Mouse (Mus musculus): ENCODE results near the gene Tnrc6c. TPM values are rescaled to one million over a fixed set of nuclear protein-coding genes. Genes with fewer than 3 reads are reported as not detected.

The Tnrc6c gene
- total and polyA plus RNA-seq, 3 experiments, result 17.1 to 24.6 (median 21.1) TPM

GRCm38 (mm10) chr11:117638386-117638785, 15.7 kb upstream of the Tnrc6c start:
- DNase-seq, result no peak

DNA sequence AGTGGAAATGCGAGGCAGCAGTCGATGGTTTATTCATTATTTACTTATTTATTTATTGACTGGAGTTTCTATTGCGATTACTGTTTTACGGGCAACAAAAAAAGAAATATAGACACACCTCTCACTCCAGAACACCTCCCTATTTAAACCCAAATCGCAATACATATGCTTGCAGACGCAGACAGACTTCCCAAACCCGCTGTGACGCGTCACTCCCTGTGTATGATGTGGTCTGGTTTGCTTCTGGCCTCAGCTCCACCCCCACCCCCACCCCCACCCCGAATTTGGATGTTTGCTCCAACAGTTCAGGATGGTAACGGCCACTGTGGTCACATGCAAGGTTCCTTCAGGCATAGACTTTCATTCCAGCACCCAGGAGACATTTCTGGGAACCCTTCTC, 15.3 kb upstream of the Tnrc6c start:
- no peak for DNase-seq

DNA sequence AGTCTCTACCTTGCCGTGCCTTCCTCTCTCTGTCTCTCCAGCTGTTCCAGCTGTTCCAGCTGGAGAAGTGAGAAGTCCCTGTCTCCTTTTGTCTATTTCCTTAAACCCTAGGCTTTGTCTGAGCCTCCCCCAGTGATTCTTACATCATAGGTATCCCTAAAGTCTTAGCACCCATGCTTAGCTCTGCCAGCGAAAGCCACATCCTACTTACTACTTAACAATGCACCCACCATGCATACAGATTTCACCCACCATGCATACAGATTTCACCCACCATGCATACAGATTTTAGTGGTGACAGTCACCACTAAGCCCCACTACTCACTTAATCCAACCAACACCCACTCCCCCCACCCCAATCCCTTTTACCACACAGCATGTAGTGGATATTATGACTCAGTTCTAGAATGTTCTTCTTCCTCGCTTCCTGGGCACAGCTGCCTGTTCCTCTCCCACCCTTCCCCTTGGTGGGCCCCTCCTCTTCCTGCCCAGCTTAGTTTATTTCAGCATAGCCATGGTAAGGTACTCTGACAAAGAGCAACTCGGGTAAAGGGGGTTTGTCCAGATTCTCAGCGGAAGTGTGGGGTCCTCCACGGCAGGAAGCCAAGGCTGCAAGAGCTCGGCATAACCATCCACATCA, 14.6 kb upstream of the Tnrc6c start:
- no peak for DNase-seq

GRCm38 (mm10) chr11:117642181-117642580, 11.9 kb upstream of the Tnrc6c start:
- DNase-seq, result no peak

DNA sequence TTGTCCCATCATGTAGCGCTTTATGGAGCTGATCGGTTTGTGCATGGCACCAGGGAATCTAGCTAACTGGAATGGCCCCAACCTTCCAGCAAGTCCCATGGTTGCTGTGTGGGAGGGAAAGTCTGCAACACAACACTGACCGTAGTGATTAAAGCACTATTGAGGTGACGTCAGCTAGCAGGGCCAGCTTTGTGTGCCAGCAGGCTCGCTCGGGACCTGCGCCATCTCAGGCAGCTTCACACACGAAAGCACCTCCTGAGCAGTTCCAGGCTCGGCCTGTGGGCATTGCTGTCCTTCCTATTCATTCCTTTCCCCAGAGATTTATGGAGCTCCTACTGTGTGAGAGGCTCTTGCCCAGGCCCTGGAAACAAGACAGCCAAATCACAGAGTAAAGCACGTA, 10.8 kb upstream of the Tnrc6c start:
- DNase-seq, result no peak

GRCm38 (mm10) chr11:117646786-117647185, 7.3 kb upstream of the Tnrc6c start:
- no peak for DNase-seq

DNA sequence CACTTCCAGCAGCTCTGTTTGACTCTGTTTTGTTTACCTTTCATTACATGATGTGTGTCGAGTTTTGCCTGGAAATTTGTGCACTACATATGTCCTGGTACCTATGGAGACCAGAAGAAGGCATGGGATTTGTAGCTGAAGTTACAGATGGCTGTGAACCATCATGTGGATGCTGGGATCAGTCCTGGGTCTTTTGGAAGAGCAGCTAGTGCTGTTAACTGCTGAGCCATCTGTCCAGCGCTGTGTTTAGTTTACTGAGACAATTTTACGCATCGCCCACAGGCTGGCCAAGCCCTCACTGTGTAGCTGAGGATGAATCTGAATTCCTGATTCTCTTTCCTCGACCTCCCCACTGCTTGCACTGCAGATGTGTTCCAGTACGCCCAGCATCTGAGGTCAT, 6.1 kb upstream of the Tnrc6c start:
- DNase-seq, result no peak

DNA sequence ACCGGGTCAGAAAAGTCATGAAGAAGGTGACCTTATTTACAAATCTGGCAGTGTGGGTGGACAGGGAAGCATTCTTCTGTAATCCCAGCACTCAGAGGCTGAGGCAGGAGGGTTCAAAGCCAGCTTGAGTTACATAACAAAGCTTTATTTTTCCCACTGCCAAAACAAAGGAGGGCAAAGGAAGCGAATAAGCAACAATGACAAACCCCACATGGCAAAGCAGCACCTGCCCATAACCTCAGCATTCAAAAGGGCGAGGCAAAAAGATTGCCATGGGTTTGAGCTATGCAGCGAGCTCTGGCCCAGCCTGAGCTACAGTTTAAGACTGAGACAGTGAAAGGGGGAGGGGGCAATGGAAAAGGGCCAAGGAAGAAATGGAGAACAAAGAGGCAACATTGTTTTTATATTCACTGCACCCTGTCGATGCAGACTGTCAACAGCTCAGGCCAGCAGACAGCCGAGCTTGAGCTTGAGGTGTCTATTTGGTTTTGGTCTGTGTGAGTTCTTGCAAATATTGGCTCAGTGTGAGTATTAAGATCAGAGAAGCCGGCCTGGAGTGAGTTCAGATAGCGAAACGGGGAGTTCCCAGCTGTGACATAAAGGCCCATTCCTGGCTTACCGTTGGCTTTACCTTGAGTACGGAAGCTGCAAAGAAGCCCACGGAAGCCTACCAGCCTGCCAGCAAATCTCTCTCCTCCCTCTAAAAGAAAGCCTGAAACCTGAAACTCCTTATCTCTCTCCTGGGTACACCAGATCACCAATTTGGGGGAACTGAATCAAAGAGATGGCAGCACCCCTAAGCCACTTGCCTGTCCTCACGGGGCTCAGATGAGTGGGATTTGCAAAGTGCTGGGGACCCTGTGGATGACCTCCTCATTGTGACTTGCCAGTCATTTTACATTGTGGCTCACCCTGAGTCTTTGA, 3.1 kb upstream of the Tnrc6c start:
- no peak for DNase-seq

DNA sequence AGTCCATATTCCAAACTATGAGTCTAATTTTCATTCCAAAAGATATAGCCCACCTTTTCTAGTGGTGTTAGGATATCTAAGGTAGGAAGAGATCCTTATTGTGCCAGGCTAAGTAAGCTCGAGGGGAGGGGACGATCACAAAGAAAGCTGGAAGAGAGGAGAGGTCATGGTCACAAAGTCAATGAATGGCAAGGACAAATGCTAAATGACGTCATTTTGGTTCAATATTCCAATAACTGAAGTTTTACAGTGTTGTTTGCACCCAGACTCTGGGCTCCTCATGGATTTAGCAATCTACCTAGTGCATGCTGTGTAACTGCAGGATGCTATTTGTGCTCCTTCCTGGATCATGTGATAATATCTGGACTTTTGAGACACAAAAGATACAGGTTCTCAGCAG, 1.2 kb upstream of the Tnrc6c start:
- no peak for DNase-seq

GRCm38 (mm10) chr11:117654380-117654924, 363 bp downstream of the Tnrc6c start:
- peak; percentile 100 for DNase-seq

DNA sequence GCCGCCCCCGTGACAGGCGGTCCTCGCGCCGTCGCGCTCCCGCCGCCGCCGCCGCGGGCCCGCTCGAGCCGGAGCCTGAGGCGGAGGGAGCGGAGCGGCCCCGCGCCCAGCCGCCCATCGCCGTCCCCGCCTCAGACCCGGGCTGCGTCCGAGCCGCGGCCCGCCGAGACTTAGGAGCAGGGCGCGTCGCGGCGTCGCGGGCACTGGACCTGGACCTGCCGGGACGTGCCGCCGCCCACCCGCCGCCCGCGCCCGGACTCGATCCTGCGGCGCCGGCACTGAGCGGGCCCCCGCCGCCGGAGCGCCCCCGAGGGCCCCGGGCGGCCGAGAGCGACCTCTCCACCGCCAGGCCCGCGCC, 824 bp downstream of the Tnrc6c start:
- no peak for DNase-seq

- DNase-seq, result peak; percentile 68
Observed at GRCm38 (mm10) chr11:117655292-117656076, 1.4 kb downstream of the Tnrc6c start.

DNA sequence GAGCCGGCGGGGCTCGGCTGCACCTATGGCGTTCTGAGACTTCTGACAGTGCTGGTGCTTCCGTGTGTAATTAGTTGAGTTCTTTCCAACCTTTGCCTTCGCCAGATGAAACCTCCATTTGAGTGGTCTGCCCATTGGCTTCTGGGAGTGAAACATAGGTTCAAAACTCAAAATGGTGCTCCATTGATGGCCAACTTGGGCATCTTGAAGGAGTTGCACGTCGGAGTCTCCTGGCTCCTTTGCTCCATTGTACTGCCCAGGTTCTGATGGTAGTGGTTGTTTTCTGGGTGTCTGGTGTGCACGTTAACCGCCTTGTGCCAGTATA, 1.9 kb downstream of the Tnrc6c start:
- no peak for DNase-seq

DNA sequence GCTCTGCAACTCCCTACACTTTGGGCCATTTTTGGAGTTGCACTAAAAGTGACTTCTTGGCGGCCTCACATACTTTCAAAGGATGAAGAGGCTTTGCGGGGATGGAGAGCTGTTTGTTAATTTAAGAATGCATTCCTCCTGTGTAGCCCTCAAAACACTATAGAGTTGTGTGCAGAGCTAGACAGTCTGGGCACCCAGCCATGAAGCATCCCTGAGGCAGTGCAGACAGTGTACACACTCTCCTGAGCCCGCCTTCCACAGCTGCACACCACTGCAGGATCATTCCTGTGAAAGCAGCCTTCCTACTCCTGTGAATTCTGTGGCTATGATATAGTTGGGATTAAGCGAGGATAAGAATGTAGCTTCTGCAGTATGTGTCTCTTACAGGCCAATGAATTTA, 4.9 kb downstream of the Tnrc6c start:
- DNase-seq, result no peak

DNA sequence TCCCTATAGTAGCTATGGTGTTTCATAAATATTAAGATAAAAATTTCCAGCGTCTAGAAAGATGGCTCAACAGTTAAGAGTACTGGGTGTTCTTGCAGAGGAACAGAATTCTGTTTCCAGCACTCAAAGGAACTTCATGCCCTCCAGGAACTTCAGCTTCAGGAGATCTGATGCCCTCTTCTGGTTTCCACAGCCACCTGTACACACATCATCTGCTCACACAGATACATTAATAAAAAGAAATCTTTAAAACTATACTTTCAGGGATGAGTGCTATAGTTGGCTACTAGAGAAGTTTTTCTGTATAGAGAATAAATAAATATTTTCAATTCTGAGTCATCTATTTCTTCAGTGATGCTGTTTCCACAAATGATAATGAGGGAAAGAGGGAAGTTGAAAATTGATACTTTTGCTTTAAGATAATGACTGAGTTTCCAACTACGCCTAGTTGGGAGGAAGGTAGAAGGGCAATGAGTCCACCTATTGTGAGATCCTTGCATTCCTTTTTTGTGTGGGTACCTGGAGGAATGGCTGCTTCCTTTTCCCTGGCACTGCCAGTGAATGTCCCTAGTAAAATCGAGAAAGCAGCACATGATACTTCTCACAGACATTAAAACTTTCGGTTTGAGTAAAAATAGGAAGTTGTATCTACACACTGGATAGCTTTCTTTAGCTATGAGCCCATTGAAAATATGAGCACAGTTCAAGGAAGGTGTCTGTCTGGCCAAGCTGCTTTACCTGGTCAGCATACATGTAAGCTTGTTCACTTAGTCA, 9.1 kb downstream of the Tnrc6c start:
- no peak for DNase-seq

DNA sequence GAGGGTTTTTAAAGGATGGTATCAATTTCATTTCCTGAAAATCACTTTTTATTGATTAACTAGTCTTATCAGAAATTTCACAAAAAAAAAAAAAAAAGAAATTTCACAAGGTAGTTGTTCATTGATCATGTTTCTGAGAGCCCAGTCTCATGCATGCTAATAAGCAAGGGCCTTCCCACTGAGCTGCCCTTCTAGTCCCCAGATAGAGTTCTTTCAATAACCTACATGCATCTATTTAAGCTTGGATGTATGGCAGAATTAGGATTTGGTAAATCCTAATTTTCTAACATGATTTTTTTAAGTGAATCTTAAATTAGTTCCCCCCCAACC, 9.7 kb downstream of the Tnrc6c start:
- no peak for DNase-seq

GRCm38 (mm10) chr11:117665189-117665588, 11.1 kb downstream of the Tnrc6c start:
- DNase-seq, result no peak

DNA sequence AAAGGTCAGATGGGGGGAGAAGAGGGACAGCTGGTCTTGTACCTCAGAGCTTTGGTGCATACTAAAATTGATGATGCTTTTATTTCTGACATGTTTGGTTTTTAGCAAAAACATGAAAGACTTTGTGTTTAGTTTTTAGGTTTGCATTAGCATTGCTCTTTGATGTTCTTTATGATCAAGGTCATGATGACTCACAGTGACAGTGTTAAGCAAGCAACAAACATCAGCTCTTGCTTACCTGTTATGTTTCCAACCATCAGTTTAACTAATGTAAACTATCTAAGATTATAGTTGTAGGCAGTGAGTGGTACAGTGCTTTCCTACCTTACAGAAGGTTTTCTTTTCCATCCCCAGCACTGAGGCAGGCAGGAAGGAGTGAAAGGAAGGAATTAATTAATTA, 12.5 kb downstream of the Tnrc6c start:
- no peak for DNase-seq

GRCm38 (mm10) chr11:117667152-117667551, 13.1 kb downstream of the Tnrc6c start:
- no peak for DNase-seq

GRCm38 (mm10) chr11:117667825-117668224, 13.7 kb downstream of the Tnrc6c start:
- peak; percentile 21 for DNase-seq

- DNase-seq, result no peak
Observed at GRCm38 (mm10) chr11:117671626-117672025, 17.5 kb downstream of the Tnrc6c start.

- DNase-seq, result no peak
Observed at GRCm38 (mm10) chr11:117674531-117674930, 20.4 kb downstream of the Tnrc6c start.
